Mouse (Mus musculus): Measurements from ENCODE around the gene Prune2.

Prune2 gene

GRCm38 (mm10) chr19:17006220-17006907 is 50.4 kb downstream of the Prune2 start:
- no peak for DNase-seq

- DNase-seq = no peak
Observed at GRCm38 (mm10) chr19:17011261-17011995, 55.5 kb downstream of the Prune2 start.

DNA sequence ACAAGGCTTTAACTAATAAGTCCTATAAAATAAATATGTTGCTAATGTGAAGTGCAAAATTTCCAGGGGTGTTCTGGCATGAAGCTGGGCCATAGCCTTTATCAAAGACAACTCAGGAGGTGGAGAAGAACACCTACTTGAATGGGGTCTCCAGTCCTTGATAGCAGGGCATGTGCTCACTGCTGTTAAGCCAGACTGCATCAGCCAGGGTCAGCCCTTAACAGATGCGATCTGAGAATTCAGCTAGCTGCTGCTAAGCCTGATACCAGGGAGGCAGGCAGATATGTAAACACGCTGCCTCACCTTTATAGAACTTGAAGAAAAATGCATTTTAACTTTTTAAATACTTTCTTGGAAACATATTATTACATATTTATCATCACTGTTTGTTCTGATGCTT is 57.2 kb downstream of the Prune2 start:
- DNase-seq = no peak

- no peak for DNase-seq
Observed at GRCm38 (mm10) chr19:17014337-17015124, 58.6 kb downstream of the Prune2 start.

DNA sequence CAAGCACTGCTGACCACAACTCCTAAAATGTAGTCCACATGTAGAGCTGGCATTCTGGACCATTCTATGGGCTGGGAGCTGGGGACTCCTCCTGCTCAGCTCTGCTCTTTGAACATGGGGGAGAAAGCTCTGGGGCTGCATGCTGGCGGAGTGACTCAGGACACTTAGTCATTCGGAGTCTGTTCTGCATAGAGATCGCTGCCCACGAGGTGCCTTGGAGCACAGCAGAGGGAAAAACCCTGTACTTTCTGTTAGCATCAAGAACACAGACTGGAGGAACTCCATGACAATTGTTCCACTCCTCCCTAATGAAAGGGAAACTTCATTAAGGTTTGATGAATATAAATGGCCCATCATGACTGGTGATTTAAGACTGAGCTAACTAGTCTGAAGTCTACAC is 68.8 kb downstream of the Prune2 start:
- DNase-seq = no peak

DNA sequence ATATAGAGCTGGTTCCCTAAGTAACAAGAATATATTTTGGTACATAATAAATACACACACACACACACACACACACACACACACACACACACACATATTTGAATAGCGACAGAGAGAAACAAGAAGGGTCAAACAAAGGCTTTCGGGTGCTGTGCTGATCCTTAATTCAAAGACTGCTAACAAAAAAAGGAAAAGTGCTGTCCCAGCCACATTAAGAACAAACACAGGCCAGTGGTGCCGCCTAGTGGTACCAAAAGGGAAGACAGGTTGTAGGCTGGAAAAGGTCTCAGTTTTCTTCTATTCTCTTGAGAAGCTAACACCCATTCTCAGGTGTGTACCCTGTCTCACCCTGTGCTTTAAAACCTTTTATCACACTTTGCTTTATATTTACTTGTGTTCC is 74.4 kb downstream of the Prune2 start:
- peak; percentile 49 to 61 for DNase-seq

GRCm38 (mm10) chr19:17032314-17032713 is 76.4 kb downstream of the Prune2 start:
- no peak for DNase-seq

DNA sequence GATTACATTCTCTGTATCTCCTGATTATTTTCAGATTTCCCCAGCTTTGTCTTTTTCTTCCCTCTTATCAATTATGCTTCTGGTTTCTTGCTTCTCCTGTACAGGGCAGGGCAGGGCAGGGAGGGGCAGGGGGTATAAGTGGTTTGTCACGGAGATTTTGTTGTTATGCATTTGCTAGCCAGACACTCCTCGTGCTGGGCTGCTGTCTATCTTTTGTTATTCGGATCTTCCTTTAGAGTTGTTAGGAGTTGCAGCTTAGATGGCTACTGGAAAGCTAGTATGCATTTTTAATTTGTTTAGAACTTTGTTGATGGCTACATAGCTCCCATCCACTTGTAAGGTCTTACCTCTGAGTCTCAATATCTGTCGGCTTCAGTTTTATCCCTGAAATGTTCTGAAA is 91.0 kb downstream of the Prune2 start:
- DNase-seq = no peak

- DNase-seq = no peak
Observed at GRCm38 (mm10) chr19:17055892-17056291, 100.0 kb downstream of the Prune2 start.

DNA sequence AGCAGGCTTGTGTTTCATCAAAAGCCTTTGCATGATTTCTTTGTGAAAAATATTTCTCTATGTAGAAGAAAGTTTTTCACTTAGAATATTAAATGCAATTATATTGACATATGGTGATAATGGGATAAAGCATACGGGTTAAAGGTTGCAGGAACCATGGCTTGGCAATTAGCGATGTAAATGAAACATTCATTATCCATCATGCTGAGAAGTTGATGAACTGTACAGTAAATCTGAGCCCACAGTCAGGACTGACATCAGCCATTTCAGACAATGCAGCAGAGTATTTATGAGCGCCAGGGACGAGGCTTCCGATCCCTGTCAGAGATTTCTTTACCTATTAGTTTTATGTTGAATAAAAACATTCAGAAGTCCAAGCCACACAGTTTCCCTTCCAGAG is 104.2 kb downstream of the Prune2 start:
- DNase-seq = no peak

DNA sequence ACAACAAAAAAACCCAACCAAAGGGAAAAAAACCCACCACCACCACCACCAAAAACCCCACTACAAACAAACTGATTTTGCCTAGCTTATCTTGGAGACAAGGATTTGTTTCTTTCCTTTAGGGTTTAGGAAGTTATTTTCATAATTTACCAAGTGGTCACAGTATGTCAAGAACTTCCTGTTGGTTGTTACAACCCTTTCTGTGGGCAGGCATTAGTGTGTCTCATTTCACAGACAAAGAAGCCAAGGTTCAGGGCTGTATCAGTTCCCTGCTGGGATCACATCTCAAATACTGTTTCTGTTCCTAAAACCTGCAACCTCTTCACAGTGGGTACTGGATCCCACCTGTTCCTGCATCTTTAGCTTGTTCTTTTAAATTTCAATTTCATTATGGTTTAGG is 108.5 kb downstream of the Prune2 start:
- no peak for DNase-seq

DNA sequence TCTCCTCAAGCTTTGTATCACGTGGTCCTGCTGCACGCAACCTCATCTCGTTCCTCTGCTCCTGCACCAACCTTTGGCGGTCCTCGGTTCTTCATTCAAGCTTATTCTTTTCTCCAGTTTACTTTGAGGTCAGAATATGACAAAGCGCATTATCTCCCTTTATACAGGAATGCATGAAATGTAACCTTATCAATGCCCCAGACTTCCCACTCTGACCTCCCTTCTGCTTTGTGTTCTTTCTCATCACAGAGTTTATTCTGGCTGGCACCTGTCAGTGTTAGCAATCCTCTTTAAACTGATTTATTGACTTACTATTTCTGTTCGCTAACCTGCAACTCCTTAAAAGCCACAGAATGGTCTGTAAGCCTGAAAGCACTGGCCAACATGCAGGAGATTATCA is 113.1 kb downstream of the Prune2 start:
- no peak for DNase-seq

DNA sequence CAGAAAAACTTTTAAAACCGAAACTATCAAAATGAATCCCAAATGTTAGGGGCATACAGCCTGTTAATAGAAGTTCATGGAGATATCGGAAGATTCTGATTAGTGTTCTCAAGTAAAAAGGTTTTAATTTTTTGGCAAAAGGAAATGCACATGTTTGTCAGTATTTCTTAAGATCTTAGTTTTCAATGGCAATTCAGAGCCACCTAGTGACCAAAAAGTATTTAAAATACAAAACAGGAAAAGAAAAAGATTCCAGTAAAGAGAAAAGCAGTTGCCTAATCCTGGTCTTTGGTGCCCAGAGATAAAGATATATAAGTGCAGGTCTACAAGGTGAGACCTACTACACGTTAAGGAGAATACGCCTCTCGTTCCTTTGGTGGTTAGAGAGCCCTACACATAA is 115.3 kb downstream of the Prune2 start:
- DNase-seq = no peak

DNA sequence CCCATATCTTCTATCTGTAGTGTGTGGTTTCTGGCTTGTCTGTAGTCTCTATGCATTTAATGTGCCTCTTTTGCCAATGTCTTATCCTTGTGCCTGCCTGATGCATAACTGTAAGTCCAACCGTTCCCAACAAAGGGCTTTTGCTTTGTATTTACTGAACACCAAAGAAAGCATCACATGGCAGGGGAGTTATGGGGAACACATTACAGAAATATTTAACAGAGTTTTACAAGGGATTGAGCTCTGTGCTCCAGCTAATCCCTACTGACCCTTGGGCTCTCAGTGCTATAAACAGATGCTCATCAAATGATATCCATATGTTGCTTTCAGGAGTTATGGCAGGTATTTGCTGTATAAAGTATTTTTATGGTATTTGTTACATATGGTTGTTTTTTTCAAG is 116.3 kb downstream of the Prune2 start:
- no peak for DNase-seq

- no peak for DNase-seq
Observed at GRCm38 (mm10) chr19:17078643-17079316, 122.9 kb downstream of the Prune2 start.

GRCm38 (mm10) chr19:17081382-17081781 is 125.5 kb downstream of the Prune2 start:
- no peak for DNase-seq

- DNase-seq = no peak
Observed at GRCm38 (mm10) chr19:17094067-17094466, 138.1 kb downstream of the Prune2 start.

DNA sequence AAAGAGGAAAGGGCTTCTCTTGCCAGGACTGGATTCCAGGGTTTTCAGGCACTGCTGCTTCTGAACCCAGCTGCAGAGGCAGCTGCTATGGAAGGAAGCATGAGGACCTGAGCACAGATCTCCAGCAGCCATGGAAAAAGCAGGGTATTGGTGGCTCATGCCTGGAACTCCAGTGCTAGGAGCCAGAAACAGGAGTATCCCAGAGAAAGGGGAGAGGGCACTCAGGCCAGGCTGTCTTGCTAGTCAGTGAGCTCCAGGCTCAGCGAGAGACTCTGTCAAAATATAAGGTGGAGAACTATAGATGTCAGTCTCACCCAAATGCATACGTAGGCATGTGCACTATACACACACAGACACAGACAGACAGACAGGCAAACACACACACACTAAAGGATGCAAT is 140.4 kb downstream of the Prune2 start:
- no peak for DNase-seq

DNA sequence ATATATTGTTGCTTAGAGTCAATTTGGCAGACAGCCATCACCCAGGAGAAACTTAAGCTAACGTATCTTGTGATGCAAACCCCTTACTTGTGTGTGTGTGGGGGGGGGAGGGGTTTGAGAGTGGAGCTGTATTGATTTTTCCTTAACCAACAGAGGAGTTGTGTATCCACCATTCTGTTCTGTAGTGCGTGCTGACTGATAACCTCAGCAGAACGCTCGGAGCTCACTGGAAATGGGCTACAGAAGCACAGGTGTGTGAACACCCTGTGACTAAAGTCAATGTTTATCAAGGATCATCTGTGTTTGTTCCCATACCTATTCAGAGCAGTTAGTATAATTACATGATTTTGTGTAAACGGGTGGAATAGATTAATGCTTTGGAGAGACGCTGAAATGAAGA is 141.3 kb downstream of the Prune2 start:
- DNase-seq = no peak

DNA sequence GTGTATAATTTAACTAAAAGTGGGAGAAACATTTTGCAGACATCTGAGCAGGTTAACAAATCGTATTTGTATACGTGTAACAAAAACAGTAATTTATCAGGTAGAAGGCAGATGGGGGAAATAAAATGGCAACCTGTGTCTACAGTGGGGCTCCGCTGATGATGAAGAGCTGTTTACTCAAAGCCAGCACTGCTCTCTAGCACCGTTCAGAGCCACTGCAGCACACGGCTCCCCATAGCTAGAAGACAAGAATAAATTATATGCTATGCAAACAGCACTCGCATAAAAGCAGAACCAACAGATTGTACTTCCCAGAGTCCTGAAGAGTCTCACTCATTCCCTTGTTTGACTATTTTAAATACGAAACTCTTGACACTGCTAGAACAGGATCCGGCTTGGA is 152.9 kb downstream of the Prune2 start:
- DNase-seq = no peak

- peak; percentile 8 to 10 for DNase-seq
Observed at GRCm38 (mm10) chr19:17124034-17124735, 168.3 kb downstream of the Prune2 start.

GRCm38 (mm10) chr19:17125380-17125779 is 169.5 kb downstream of the Prune2 start:
- no peak for DNase-seq

DNA sequence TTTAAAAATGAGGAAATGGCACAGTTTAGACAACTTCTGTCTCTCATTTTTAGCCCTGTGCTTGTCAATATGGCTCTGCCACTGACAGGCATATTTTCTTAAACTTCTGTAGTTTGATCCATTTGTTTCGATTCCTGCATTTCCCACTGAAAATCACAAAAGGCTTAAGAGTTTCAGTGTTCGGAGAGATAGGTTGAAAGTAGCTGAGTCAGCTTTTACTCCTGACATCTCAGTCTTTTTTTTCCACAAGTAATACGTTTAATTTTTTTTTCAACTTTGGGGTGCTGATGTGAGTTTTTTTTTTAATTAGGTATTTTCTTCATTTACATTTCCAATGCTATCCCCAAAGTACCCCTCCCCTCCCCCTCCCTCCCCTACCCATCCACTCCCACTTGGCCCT is 174.6 kb downstream of the Prune2 start:
- DNase-seq = no peak

All from thymus, postnatal 36 days (tissue).